Mouse (Mus musculus) cerebellum, postnatal 10 days (tissue): ENCODE measurements around the gene Tlx2.

Experiments used
- DNase-seq, 2 experiments: peaks; one replicate each; pipeline ENCODE4 v3.0.0; 2021; ENCODE audit warnings: mixed read lengths in 2 of 2

Tlx2 gene

DNA sequence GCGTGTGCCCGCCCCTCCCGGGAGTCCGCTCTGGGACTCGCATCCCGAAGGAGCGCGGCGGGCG is at the start of gene Tlx2:
TSS of gene Tlx2 (minus strand) at position 47 of the 64 bp plus-strand sequence.
- no peak for DNase-seq

DNA sequence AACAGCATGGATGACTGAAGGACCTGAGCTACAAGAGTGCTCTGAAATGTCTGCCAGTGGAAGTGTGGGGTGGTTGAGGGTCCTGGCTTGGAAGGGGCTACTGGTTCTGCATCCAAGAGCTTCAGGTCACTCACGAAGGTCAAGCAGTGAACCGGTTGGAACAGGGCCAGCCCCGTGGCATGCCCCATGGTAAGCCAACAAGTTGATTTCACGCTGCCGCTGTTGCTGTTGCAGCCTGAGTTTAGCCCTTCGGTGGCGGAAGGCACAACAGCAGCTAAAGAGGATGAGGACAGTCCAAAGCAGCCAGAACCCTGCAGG is 49.6 kb upstream of the Tlx2 start:
- peak; percentile 58 to 60 for DNase-seq

DNA sequence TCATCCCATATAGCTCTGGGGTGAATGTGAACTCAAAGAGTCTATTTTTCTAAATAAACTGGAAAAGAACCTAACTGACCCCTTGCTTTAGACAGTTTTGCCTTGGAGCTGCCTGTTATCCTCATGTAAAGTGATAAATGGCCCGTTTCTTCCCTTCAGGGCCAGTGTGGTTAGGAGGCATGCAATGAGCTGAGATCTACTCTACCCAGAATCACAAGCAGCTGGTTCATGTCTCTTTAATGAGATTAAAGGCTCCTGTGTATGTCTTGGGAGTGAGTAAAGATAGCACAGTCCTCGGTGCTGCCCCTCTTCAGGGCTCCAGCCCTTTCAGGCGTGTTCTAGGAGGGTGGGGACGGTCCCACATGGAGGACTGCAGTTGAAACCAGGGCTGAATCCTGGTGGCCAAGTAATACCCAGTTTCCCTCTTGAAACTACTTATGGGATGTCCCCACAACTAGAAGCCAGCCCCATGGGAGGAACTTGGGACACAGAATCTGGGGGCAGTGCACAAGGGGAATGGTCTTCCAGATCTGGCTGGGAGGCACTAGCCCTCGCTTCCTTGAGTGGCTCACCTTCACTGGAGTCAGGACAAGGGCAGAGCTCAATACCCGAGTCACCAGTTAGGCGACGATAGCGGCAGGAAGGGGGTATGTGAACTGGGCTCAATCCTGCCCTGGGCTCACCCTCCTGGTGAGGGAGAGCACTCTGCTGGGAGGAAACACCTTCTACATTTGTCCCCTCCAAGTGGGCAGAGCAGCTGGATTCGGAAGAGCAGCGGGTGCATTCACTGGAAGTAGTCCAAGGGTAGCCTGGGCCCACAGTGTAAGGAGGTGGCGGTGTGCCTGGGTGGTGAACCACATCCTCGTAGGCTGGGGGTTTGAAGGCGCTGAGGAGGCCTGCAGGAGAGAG is 49.0 kb upstream of the Tlx2 start:
- DNase-seq, result peak in 1 of 2 experiments; percentile 23

DNA sequence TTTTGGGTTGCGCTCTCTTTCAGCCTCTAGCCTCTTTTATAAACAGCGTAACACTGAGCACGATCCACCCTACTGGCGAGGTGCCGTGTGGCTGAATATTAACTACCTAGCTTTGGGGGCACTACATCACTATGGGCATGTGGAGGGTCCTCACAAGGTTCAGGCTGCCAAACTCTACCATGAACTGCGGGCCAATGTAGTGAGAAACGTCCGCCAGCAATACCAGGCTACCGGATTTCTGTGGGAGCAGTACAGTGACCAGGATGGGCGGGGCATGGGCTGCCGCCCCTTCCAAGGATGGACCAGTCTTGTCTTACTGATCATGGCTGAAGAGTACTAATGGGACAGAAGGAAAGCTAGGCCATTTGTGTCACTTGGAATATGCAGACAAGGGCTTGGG is 48.3 kb upstream of the Tlx2 start:
- no peak for DNase-seq

DNA sequence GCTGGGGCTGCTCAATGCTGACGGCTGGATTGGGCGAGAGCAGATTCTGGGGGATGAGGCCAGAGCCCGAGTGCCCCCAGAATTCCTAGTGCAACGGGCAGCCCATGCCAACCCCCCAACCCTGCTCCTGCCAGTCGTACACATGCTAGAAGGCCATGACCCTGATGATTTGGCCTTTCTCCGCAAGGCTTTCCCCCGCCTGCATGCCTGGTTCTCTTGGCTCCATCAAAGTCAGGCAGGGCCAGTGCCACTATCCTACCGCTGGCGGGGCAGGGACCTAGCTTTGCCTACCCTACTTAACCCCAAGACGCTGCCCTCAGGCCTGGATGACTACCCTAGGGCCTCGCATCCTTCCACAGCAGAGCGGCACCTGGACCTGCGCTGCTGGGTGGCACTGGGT is 47.5 kb upstream of the Tlx2 start:
- DNase-seq, result no peak

DNA sequence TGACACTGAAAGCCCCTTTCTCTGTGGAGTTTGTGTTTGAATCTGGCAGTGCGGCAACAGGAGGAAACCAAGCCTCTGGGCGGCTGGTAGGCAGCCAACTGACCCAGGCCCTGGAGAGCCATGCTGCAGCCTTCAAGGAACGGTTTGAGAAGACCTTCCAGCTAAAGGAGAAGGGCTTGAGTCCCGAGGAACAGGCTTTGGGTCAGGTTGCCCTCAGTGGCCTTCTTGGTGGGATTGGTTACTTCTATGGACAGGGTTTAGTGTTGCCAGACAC is 47.0 kb upstream of the Tlx2 start:
- DNase-seq, result peak in 1 of 2 experiments; percentile 20

DNA sequence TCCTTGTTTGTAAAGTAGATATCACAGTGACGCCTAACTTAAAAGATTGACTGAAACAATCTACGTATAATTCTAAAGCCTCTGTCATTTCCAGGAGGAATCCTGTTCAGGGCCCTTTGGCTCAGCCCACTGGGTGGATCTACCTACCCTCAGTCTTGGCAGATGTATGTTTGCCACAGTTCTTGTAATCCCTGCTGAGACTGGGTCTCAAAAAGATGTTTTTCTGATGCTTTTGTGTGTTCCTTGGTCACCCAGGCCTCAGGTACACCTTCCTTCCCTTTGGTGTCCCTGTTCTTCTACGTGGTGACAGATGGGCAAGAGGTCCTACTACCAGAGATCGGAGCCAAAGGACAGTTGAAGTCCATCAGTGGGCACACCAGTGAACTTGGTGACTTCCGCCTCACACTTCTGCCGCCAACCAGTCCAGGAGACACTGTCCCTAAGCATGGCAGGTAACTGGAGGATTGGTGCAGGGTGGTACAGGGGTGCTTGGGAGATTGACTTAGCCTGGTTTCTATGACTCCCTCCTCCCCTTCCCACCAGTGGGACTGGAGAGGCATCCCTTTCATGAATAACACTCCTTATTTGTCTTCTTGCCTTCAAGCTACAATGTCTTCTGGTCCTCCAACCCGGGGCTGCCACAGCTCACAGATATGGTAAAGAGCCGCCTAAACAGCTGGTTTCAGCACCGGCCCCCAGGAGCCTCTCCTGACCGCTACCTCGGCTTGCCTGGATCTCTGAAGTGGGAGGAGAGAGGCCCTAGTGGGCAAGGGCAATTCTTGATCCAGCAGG is 46.5 kb upstream of the Tlx2 start:
- DNase-seq, result no peak

DNA sequence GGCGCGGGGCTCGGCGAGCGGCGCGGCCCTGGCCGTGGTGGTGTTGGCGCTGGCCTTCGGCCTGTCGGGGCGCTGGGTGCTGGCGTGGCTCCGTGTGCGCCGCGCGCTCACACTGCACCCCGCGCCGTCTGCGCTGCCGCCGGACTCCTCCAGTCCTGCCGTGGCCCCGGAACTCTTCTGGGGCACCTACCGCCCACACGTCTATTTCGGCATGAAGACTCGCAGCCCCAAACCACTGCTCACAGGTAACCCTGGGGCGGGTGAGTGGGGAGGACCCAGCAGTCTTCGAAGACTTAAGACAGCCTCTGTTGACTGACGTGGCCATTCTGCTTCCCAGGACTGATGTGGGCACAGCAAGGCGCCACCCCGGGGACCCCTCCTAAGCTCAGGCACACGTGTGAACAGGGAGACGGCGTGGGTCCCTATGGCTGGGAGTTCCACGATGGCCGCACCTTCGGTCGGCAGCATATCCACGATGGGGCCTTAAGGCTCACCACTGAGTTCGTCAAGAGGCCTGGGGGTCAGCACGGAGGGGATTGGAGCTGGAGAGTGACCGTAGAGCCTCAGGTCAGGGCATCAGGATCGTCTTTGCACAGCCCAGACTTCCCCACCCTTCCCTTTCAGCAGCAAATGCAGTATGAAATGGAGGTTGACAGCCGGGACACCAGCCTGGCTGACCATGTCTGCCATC is 45.7 kb upstream of the Tlx2 start:
- DNase-seq, result peak in 1 of 2 experiments; percentile 47

DNA sequence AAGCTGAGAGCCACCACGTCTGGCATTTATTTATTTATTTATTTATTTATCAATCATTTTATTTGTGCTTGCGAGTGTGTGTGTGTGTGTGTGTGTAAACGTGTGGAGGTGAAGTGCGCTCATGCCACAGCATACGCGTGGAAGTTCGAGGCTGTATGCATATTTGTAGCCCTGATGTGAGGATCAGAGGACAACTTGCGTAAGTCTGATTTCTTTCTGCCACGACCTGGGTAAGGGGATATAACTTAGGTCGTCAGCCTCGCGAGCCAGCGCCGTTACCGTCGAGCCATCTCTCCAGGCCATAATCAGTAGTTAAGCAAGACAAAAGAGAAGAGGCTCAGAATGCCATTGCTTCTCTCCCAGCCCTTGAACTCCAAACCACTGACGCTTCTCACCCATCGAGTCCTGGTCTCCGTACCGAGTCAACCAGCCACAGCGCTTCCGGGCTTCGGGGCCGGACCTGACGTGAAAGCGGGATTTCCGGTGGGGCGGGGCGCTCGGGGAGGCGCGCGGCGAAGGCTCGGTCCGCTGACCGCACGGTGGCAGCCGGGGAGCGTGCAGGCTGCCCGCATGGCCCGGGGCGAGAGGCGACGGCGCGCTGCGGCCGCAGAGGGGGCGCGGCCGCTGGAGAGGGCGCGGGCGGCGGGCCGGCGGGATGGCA is 45.0 kb upstream of the Tlx2 start, which contains the start of gene Mogs:
TSS of gene Mogs (plus strand) at position 486 of the 661 bp plus-strand sequence.
- DNase-seq, result peak; percentile 96 to 97

DNA sequence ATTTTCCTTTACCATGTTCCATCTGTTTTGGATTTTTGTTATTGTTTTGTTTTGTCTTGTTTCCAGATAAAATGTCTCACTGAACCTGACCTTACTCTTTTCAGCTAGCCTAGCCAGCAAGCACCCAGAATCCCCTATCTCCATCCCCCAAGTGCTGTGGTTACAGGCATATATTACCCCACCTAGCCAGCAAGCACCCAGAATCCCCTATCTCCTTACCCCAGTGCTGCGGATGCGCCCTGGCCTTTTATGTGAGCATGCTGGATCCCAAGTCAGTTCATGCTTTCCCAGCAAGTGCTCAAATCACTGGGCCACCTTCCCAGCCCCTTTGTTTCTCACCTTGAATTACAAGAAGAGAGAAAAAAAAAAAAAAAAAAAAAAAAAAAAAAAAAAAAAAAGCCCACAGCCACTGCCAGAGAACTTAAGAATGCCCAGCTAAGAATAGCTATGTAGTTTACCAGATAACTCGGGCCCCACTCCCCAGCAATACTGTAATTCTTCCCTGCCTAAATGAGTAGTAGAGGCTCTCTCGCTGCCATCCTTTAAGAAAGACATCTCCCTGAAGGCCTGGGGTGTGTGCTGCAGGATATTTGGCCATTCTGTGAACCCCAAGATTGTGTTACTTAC is 41.5 kb upstream of the Tlx2 start:
- DNase-seq, result no peak

DNA sequence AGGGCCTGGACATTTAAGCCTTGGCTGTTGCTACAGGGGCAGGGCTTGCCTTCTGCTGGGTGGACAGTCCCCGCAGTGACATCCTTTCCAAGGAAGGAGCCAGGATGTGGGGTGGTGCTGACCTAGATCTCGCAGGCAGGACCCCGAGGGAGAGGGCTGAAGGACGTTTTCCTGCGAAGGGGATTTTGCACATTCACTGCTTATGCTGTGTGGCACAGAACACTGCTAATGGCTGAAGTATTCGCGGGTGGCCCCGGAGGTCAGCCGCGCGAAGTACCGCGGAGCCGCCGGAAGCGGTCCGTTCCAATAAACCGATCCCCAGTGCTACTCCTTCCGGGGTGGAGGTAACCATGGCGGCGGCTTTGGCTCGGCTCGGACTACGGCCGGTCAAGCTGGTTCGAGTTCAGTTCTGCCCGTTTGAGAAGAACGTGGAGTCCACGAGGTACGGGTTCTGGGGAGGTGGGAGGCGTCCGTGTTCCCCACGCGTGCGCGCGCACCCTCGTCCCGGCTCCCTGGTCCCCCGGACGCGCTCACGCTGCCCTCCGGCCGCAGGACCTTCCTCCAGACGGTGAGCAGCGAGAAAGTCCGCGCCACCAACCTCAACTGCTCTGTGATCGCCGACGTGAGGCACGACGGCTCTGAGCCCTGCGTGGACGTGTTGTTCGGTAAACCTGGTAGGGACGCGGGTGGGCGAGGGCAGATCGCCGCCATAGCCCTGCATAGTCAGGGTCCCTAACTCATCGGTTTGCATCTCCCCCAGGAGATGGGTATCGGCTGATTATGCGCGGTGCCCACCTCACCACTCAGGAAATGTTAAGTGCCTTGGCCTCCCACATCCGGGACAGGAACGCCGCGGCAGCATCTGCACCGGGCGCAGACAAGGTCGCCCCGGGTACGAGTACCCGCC is 38.9 kb upstream of the Tlx2 start, which contains the start of gene Mrpl53:
TSS of gene Mrpl53 (plus strand) at position 279 of the 907 bp plus-strand sequence.
- peak; percentile 91 to 92 for DNase-seq

DNA sequence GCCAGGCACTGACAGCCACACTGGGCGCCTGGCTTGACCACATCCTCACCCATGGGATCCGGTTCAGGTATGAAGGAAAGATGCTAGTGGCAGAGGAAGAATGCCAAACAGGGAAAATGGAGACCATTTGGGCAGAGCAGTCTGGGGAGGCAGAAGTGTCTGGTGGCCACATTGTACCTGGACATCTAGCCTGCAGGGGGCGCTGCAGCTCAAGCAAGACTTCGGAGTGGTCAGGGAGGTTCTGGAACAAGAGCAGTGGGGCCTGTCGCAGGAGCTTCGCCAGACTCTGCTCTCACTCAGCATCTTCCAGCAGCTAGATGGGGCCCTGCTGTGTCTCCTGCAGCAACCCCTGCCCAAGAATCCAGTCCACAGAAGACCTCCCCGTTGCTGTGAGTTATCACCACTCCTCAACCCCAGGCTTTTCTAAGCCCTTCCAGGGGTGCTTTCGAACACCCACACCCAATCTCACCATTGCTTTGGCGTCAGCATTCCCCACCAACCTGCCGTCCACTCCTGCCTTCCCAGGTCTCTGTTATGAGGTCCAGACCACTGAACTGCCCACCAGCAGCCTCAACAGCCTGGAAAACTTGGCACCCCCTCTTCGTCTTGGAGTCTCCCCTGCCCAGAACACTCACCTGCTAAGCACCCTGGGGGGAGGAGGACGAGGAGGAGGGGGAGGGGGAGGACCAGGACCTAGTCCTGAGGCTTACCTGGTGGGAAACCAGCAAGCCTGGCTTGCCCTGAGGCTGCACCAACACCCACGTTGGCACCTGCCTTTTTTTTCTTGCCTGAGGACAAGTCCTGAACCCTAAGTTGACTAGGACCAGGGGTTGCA is 37.7 kb upstream of the Tlx2 start:
- peak; percentile 88 to 91 for DNase-seq

DNA sequence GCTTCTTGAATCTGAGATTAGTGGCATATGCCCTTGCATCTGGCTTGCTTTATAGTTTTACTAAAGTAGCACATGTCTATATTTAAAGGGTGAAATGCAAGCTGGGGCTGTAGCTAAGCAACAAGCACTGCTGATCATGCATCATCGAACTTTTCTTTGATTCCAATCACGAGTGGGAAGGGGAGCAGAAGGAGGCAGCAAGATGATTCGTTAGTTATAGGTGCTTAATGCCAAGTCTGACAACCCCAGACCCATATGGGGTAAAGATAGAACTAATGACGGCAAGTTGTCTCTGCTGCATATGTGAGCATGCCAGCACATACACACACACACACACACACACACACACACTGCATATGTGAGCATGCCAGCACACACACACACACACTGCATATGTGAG is 34.1 kb upstream of the Tlx2 start:
- no peak for DNase-seq

DNA sequence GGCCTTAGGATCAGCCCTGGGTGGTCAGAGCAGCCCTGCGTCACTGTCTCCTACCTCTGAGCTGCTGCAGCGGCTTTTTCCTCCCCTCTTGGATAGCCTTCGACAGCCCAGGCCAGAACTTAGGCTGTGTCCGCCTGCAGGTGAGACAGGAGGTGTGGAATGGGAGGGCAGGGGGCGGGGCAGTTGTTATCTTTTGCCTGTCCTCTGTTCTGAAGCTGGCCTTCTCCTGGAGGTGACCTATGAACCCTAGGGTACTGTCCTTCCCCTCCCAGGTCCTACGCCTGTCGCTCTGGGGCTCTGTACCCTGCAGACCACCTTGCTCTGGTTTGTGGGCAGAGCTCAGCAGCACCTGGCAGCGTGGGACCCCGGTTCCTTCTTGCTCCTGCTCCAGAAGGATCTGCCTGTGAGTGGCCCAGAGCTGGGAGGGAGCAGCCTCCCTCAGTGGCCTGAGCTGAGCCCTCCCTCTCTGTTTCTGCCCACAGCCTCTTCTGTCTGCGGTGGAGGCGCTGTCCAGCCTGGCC is 33.1 kb upstream of the Tlx2 start:
- no peak for DNase-seq

DNA sequence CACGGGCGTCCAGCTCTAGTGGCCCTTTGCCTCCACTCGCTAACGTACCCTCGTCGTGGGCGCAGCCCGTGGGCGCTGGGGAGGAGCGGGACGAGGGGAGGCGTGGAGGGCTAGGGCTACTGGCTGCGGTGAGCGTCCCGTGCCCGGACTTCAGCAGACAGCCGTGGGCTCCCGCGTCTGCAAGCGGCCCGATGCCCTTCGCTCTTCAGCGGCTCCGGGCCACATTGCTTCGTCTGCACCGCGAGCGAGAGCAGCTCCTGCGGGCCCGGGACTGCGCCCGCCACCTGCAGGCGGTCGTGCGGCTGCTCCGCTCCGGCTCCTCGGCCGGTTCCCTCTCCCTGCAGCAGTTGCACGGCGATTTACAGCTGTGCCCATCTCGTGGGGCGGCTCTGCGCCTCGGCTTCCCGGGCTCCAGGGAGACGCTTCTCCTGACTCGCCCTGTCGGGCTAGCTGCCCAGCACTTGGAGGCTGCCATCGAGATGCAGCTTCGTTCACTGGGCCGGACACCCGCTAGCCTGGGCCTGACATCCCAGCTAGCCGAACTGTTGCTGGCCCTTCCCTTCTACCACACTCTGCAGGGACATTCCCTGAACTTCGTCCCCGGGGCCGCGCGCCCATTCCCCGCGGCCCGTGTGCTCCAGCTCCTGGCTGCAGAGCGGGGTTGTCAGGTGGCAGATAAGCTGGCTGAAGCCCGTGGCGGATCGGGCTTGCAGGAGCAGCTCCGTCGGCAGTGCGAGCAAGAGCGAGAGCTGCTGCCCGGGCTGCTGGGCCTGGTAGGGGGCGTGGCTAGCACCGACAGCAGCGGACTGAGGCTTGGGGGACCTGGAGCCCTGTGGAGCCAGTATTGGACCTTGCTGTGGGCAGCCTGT is 31.8 kb upstream of the Tlx2 start:
- peak; percentile 72 to 74 for DNase-seq

DNA sequence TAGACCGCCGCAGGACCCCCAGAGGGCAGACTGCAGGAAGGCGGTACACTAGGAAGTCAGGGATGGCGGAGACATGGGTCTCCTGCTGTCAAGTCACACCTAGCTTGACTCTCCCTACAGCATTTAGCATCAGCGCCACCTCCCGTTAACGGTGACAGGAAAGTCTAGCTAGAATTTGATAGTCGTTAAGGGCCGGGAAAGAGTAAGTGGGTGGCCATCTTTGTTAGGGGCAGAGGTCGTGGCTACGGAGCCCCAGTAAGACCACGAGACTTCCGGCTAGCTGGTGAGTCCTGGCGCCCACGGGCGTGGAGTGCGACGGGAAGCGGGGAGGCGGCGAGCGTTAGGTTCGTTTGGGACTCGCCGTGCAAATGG is 31.2 kb upstream of the Tlx2 start, which contains the start of the genes Ccdc142 and Gm42688:
TSS of gene Ccdc142 (plus strand) at position 286 of the 372 bp plus-strand sequence.
TSS of gene Gm42688 (plus strand) at position 302 of the 372 bp plus-strand sequence.
- peak; percentile 92 to 93 for DNase-seq

DNA sequence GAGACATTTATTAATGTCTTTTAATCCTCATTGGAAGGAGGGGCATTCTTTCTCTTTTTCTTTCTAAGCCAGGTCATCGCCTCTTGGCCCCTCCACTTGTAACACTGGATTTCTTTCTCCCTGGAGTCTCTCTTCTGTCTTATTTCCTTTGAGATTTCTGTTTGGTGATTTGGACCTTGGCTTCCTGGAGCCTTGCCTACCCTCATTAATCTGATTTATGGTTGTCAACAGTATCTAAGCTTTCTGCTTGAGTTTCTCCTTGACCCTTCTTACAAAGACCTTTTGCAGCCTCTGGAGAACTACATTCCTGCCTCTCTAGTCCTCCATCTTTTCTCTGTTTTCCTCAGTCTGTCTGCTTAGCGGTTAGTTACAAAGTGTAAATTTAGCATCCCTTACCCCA is 28.3 kb upstream of the Tlx2 start:
- no peak for DNase-seq

DNA sequence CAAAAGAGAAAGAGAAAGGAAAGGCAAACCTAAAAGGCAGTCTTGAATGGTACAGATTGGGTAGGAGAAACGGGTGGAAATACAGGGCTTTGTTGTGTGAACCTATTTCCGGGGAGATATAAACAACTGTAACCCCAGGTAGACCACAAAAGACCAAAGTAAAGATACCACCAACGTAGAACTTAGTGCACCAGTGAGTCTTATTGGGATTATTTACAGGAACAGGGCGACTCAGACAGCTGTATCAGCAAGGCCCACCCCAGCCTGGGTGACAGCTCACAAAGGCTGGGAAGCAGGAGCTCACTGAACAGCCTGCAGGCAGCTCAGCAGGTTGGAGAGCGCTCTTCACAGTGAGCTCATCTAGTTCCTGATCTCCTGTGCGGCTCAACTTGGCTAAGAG is 25.9 kb upstream of the Tlx2 start:
- no peak for DNase-seq

DNA sequence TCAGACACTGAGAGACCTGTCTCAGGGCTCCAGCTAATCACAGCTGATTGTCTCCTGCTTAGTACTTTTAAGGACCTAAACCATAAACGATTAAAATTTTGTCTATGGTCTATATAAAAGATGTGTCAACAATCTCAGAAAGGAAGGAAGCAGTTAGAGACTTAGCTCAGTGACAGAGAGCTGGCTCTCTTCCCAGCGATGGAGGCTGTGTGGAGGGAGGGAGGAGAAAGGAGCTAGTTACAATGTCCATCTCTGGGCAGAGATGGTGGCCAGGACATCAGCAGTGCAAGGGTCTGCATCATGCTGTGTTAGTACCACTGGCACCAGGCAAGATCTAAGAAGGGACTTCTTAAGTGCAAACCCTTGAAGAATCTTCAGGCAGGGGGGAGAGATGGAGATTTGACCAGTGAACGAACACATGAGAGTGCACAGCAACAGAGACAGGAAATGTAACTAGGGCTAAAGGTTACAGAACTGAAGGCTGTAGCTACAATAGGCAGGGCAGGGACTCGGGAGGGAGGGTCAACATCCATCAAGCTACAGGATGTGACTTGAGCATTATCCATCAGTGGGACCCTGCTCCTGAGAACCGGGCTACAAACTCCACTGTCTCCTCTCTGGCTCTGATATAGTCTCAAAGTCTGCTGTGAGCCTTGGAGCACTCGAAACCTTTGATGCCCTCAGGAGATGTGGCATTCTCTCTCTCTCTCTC is 22.5 kb upstream of the Tlx2 start:
- DNase-seq, result no peak
